Mouse (Mus musculus) G1E (cell line): ENCODE data around the gene Ift43.

ENCODE experiments used
- CTCF ChIP-seq: IDR thresholded peaks from 2 replicates; pipeline ENCODE4 v1.5.1; 2012; ENCODE audit warnings: low read depth, low read length, inconsistent platforms, mixed read lengths
- GATA1 ChIP-seq: IDR thresholded peaks from 2 replicates; pipeline ENCODE4 v1.6.1; 2012; ENCODE audit warnings: borderline replicate concordance, low read length, inconsistent platforms, mixed read lengths
- TAL1 ChIP-seq: conservative IDR thresholded peaks from 2 replicates; pipeline ENCODE4 v1.6.1; 2012; ENCODE audit warnings: low read depth, low read length, inconsistent platforms, mixed read lengths

- TF ChIP-seq GATA1 (no peak), CTCF (no peak), TAL1 (no peak)
Observed at GRCm38 (mm10) chr12:86181879-86182278, 99.5 kb downstream of the Ift43 start.
